8 mouse cellular contexts compared by ENCODE assay signal in genomic region chr9:56634406-56635120, GRCm38 (mm10).
DNase-seq lines count a peak whose midpoint lies in the region; ATAC-seq and TF ChIP-seq lines count a peak whose summit lies in the region.

No protein-coding gene starts in this region.

- H3K27me3 ChIP-seq in forebrain, embryonic 11.5 days (ENCODE audit: control insufficient read depth, insufficient read depth, low read length) = peaks cover 44% of the 10 kb centered on the region
- H3K27me3 ChIP-seq in intestine, postnatal 0 days (replicated peaks; ENCODE audit: control insufficient read depth, insufficient read depth, low read length) = peaks cover 49% of the 10 kb centered on the region
- H3K27me3 ChIP-seq in neural tube, embryonic 13.5 days = peaks cover 29% of the 10 kb centered on the region

- no peaks in the 10 kb centered on the region for H3K9me3 ChIP-seq in forebrain, embryonic 11.5 days (ENCODE audit: control insufficient read depth, low read length)
- H3K9me3 ChIP-seq in intestine, postnatal 0 days (ENCODE audit: control insufficient read depth) = no peaks in the 10 kb centered on the region
- H3K9me3 ChIP-seq in neural tube, embryonic 13.5 days = no peaks in the 10 kb centered on the region

- no peaks in the 10 kb centered on the region for H3K36me3 ChIP-seq in forebrain, embryonic 11.5 days (ENCODE audit: control insufficient read depth, insufficient read depth, low read length)
- no peaks in the 10 kb centered on the region for H3K36me3 ChIP-seq in intestine, postnatal 0 days (ENCODE audit: control insufficient read depth, insufficient read depth)
- H3K36me3 ChIP-seq in neural tube, embryonic 13.5 days = no peaks in the 10 kb centered on the region

- H3K4me3 ChIP-seq in left cerebral cortex, adult 2 months = peak overlapping the region; percentile 90
- peak overlapping the region; percentile 61 for H3K4me3 ChIP-seq in forebrain, embryonic 11.5 days (ENCODE audit: low read depth, low read length)
- H3K4me3 ChIP-seq in intestine, postnatal 0 days (ENCODE audit: low read depth, low read length) = peak overlapping the region; percentile 62
- peak overlapping the region; percentile 83 for H3K4me3 ChIP-seq in neural tube, embryonic 13.5 days

- intact Hi-C loops in left cerebral cortex, adult 2 months (cut with DNase I) = no loop called here
- intact Hi-C loops in left cerebral cortex, postnatal 25 days (cut with DNase I) = no loop called here

- no peak for DNase-seq in left cerebral cortex, adult 2 months (ENCODE audit: extremely low spot score in 1 of 2, low spot score in 2 of 2)
- DNase-seq in left cerebral cortex, postnatal 25 days (ENCODE audit: low spot score in 2 of 2) = no peak
- no peak for DNase-seq in forebrain, embryonic 11.5 days (ENCODE audit: low spot score)
- DNase-seq in adrenal gland, postnatal 10 days = no peak

- peak overlapping the region; percentile 70 for H3K9ac ChIP-seq in forebrain, embryonic 11.5 days (ENCODE audit: low read length)
- peak overlapping the region; percentile 45 for H3K9ac ChIP-seq in intestine, postnatal 0 days (ENCODE audit: low read depth, low read length)
- peak overlapping the region; percentile 97 for H3K9ac ChIP-seq in neural tube, embryonic 13.5 days

- ATAC-seq in forebrain, embryonic 11.5 days (replicated peaks; ENCODE audit: low FRiP score) = no peak
- no peak for ATAC-seq in intestine, postnatal 0 days
- ATAC-seq in neural tube, embryonic 13.5 days (ENCODE audit: low read depth) = no peak
- ATAC-seq in frontal cortex, adult (ENCODE audit: low TSS enrichment) = no peak
- no peak for ATAC-seq in granulocyte monocyte progenitor cell, adult 5-6 weeks (replicated peaks; ENCODE audit: poor library complexity, severe bottlenecking)

- no peak for TF ChIP-seq CTCF in left cerebral cortex, adult 2 months (IDR thresholded peaks at IDR 0.05)
- no peak for TF ChIP-seq CTCF in intestine, postnatal 0 days (IDR thresholded peaks at IDR 0.05; ENCODE audit: low read depth)

- WGBS in forebrain, embryonic 11.5 days = under 1% methylated on average over 25 of the region's 25 CpGs
- WGBS in intestine, postnatal 0 days = 3% methylated on average over 25 of the region's 25 CpGs
- WGBS in neural tube, embryonic 13.5 days = 1% methylated on average over 25 of the region's 25 CpGs

- peak overlapping the region; percentile 98 for H3K27ac ChIP-seq in left cerebral cortex, adult 2 months
- H3K27ac ChIP-seq in forebrain, embryonic 11.5 days (ENCODE audit: low read depth, low read length) = no peak overlapping the region
- H3K27ac ChIP-seq in intestine, postnatal 0 days (ENCODE audit: low read depth, low read length) = no peak overlapping the region
- H3K27ac ChIP-seq in neural tube, embryonic 13.5 days (replicated peaks) = peak overlapping the region; percentile 95

- H3K4me1 ChIP-seq in forebrain, embryonic 11.5 days (replicated peaks; ENCODE audit: control insufficient read depth, insufficient read depth, low read length) = peaks cover 2% of the 10 kb centered on the region; the same call in 1 of the 2 replicates
- no peaks in the 10 kb centered on the region for H3K4me1 ChIP-seq in intestine, postnatal 0 days (replicated peaks; ENCODE audit: control insufficient read depth, insufficient read depth, low read length)
- peaks cover 86% of the 10 kb centered on the region for H3K4me1 ChIP-seq in neural tube, embryonic 13.5 days (replicated peaks)

- H3K4me2 ChIP-seq in forebrain, embryonic 11.5 days (ENCODE audit: low read depth, low read length, severe bottlenecking) = peak overlapping the region; percentile 100
- H3K4me2 ChIP-seq in intestine, postnatal 0 days (replicated peaks; ENCODE audit: low read depth) = peak overlapping the region; percentile 98
- H3K4me2 ChIP-seq in neural tube, embryonic 13.5 days = peak overlapping the region; percentile 90

Comparison
In these comparisons a context has a peak if more than half of its experiments do, and no peak if none do; other contexts are left out.
1. H3K27ac ChIP-seq: peak in left cerebral cortex, adult 2 months (single experiment) and neural tube, embryonic 13.5 days (single experiment); none in forebrain, embryonic 11.5 days (single experiment) and intestine, postnatal 0 days (single experiment).
2. H3K9ac ChIP-seq: peak in every context shown above with its lines; median percentile 97 in neural tube, embryonic 13.5 days; 70 in forebrain, embryonic 11.5 days; 45 in intestine, postnatal 0 days.
3. Peak in every context shown above with its lines, with median percentiles within 50 percentile points of each other: H3K4me3 ChIP-seq and H3K4me2 ChIP-seq.